Mouse (Mus musculus) embryo, embryonic 10 days (tissue): ENCODE results near the gene Osgep.
"Not testable (repeated sequence)": the region's sequence is repeated elsewhere in the genome, so short reads cannot be mapped to it uniquely, and the experiment has no call there.

Source experiments
- DNase-seq: peaks from one replicate; pipeline ENCODE4 v3.0.0-alpha.2; 2015; ENCODE audit warnings: low spot score

The Osgep gene

GRCm38 (mm10) chr14:50931493-50932020 lies 6.9 kb upstream of the Osgep start:
- peak; percentile 30 for DNase-seq

GRCm38 (mm10) chr14:50930754-50931492 lies 6.2 kb upstream of the Osgep start, which contains the start of the genes Pip4p1 and Pnp:
Pip4p1 (minus strand) TSS chr14:50930856.
Pnp (plus strand) TSS chr14:50931082.
- DNase-seq, result peak; percentile 99

GRCm38 (mm10) chr14:50930377-50930753 lies 5.7 kb upstream of the Osgep start:
- DNase-seq, result peak; percentile 40

- no peak for DNase-seq
Observed at GRCm38 (mm10) chr14:50929951-50930350, 5.3 kb upstream of the Osgep start.

GRCm38 (mm10) chr14:50927366-50927765 lies 2.7 kb upstream of the Osgep start:
- DNase-seq, result no peak

- peak; percentile 27 for DNase-seq
Observed at GRCm38 (mm10) chr14:50925111-50925920, 623 bp upstream of the Osgep start.

- DNase-seq, result not testable (repeated sequence)
Observed at GRCm38 (mm10) chr14:50923437-50923836, 1.3 kb downstream of the Osgep start.

- DNase-seq, result no peak
Observed at GRCm38 (mm10) chr14:50911356-50911755, 13.3 kb downstream of the Osgep start.

- no peak for DNase-seq
Observed at GRCm38 (mm10) chr14:50908126-50908525, 16.6 kb downstream of the Osgep start.

GRCm38 (mm10) chr14:50905327-50905726 lies 19.4 kb downstream of the Osgep start:
- DNase-seq, result not testable (repeated sequence)

- no peak for DNase-seq
Observed at GRCm38 (mm10) chr14:50904828-50905129, 19.9 kb downstream of the Osgep start.

- peak; percentile 81 for DNase-seq
Observed at GRCm38 (mm10) chr14:50903973-50904827, 20.5 kb downstream of the Osgep start.

GRCm38 (mm10) chr14:50897992-50898391 lies 26.7 kb downstream of the Osgep start:
- DNase-seq, result not testable (repeated sequence)

- peak; percentile 10 for DNase-seq
Observed at GRCm38 (mm10) chr14:50897374-50897765, 27.3 kb downstream of the Osgep start, which contains the start of gene Klhl33. Klhl33 (minus strand) TSS chr14:50897507.

- DNase-seq, result peak; percentile 12
Observed at GRCm38 (mm10) chr14:50896747-50897373, 27.8 kb downstream of the Osgep start.

GRCm38 (mm10) chr14:50895985-50896746 lies 28.5 kb downstream of the Osgep start:
- DNase-seq, result peak; percentile 18

- no peak for DNase-seq
Observed at GRCm38 (mm10) chr14:50895407-50895806, 29.3 kb downstream of the Osgep start.

GRCm38 (mm10) chr14:50892541-50893459 lies 31.9 kb downstream of the Osgep start:
- no peak for DNase-seq

GRCm38 (mm10) chr14:50892091-50892490 lies 32.6 kb downstream of the Osgep start:
- no peak for DNase-seq

GRCm38 (mm10) chr14:50891621-50892020 lies 33.1 kb downstream of the Osgep start:
- no peak for DNase-seq
